Mouse (Mus musculus): ENCODE measurements at regions not wholly inside any gene's neighbourhood (a gene's known extent, or its start where the extent isn't known, plus 50 kb on each side); places are given as distances from the start of the nearest gene placed in this dataset.
A peak's percentile ranks its signal among the peaks of the same experiment; 100 is the strongest.

- DNase-seq (ENCODE audit: inconsistent ontology term), result no peak
Observed at GRCm38 (mm10) chr4:55134339-55134738, 189.5 kb downstream of the Zfp462 start.

- DNase-seq (ENCODE audit: inconsistent ontology term), result no peak
Observed at GRCm38 (mm10) chr4:55134791-55135190, 189.9 kb downstream of the Zfp462 start.

GRCm38 (mm10) chr4:55136283-55136682, 191.4 kb downstream of the Zfp462 start:
- DNase-seq (ENCODE audit: inconsistent ontology term), result peak; percentile 80

- no peak for DNase-seq (ENCODE audit: inconsistent ontology term)
Observed at GRCm38 (mm10) chr4:55137781-55138394, 193.0 kb downstream of the Zfp462 start.

- DNase-seq (ENCODE audit: inconsistent ontology term), result peak; percentile 89
Observed at GRCm38 (mm10) chr4:55141317-55141716, 196.5 kb downstream of the Zfp462 start.

- peak; percentile 96 for DNase-seq (ENCODE audit: inconsistent ontology term)
Observed at GRCm38 (mm10) chr4:55141923-55142732, 197.3 kb downstream of the Zfp462 start.

- no peak for DNase-seq (ENCODE audit: inconsistent ontology term)
Observed at GRCm38 (mm10) chr4:55143400-55143799, 198.6 kb downstream of the Zfp462 start.

- no peak for DNase-seq (ENCODE audit: inconsistent ontology term)
Observed at GRCm38 (mm10) chr4:55144995-55145394, 200.1 kb downstream of the Zfp462 start.

GRCm38 (mm10) chr4:55145968-55146367, 201.1 kb downstream of the Zfp462 start:
- DNase-seq (ENCODE audit: inconsistent ontology term), result no peak

- DNase-seq (ENCODE audit: inconsistent ontology term), result no peak
Observed at GRCm38 (mm10) chr4:55148380-55148779, 201.5 kb upstream of the Rad23b start.

- no peak for DNase-seq (ENCODE audit: inconsistent ontology term)
Observed at GRCm38 (mm10) chr4:55154556-55154955, 195.3 kb upstream of the Rad23b start.

- peak; percentile 73 for DNase-seq (ENCODE audit: inconsistent ontology term)
Observed at GRCm38 (mm10) chr4:55158166-55158739, 191.6 kb upstream of the Rad23b start.

- DNase-seq (ENCODE audit: inconsistent ontology term), result no peak
Observed at GRCm38 (mm10) chr4:55166266-55166665, 183.6 kb upstream of the Rad23b start.

GRCm38 (mm10) chr4:55169063-55169462, 180.8 kb upstream of the Rad23b start:
- DNase-seq (ENCODE audit: inconsistent ontology term), result no peak

GRCm38 (mm10) chr4:55172334-55172891, 177.4 kb upstream of the Rad23b start:
- DNase-seq (ENCODE audit: inconsistent ontology term), result peak; percentile 95

GRCm38 (mm10) chr4:55176026-55176425, 173.8 kb upstream of the Rad23b start:
- no peak for DNase-seq (ENCODE audit: inconsistent ontology term)

GRCm38 (mm10) chr4:55179456-55179855, 170.4 kb upstream of the Rad23b start:
- DNase-seq (ENCODE audit: inconsistent ontology term), result no peak

- DNase-seq (ENCODE audit: inconsistent ontology term), result no peak
Observed at GRCm38 (mm10) chr4:55183519-55183918, 166.3 kb upstream of the Rad23b start.

- no peak for DNase-seq (ENCODE audit: inconsistent ontology term)
Observed at GRCm38 (mm10) chr4:55188716-55189115, 161.1 kb upstream of the Rad23b start.

- no peak for DNase-seq (ENCODE audit: inconsistent ontology term)
Observed at GRCm38 (mm10) chr4:55190586-55190985, 159.3 kb upstream of the Rad23b start.

GRCm38 (mm10) chr4:55194061-55194460, 155.8 kb upstream of the Rad23b start:
- DNase-seq (ENCODE audit: inconsistent ontology term), result peak; percentile 72

- DNase-seq (ENCODE audit: inconsistent ontology term), result no peak
Observed at GRCm38 (mm10) chr4:55194552-55194951, 155.3 kb upstream of the Rad23b start.
